Mouse (Mus musculus) lung, postnatal 0 days (tissue): ENCODE measurements at regions not wholly inside any gene's neighbourhood (a gene's known extent, or its start where the extent isn't known, plus 50 kb on each side); places are given as distances from the start of the nearest gene placed in this dataset.

ENCODE experiments used
- CTCF ChIP-seq: IDR thresholded peaks from 2 replicates; pipeline ENCODE4 v1.5.1; 2016; ENCODE audit warnings: antibody characterized with exemption, mild to moderate bottlenecking
- EP300 ChIP-seq: IDR thresholded peaks from 2 replicates; pipeline ENCODE4 v1.6.1; 2016; ENCODE audit warnings: antibody characterized with exemption, mild to moderate bottlenecking, control low read depth

- TF ChIP-seq CTCF (no peak), EP300 (no peak)
These were observed 591.8 kb upstream of the Plxna2 start for GRCm38 (mm10) chr1:194026213-194026612.
